Mouse (Mus musculus) Patski (cell line): Measurements from ENCODE around the gene Myo1d. TPM values are rescaled to one million over a fixed set of nuclear protein-coding genes. Genes with fewer than 3 reads are reported as not detected.

Experiments used
- ATAC-seq: fragments of 100-300 bp; one replicate; pipeline ENCODE4 v1.8.0; 2021
- CTCF ChIA-PET: fragments of 350-600 bp; sonication (Branson Sonifier 250); formaldehyde crosslinking; loops from one replicate; lab custom pipeline; 2022; ENCODE audit warnings: inconsistent platforms; lab: Charles Lee
- POLR2A ChIA-PET: fragments of 350-600 bp; sonication (Branson Sonifier 250); formaldehyde crosslinking; loops from one replicate; lab custom pipeline; 2022; ENCODE audit warnings: antibody characterized with exemption, inconsistent platforms; lab: Charles Lee
- DNase-seq: peaks from one replicate; pipeline ENCODE4 v3.0.0-alpha.2; 2011; ENCODE audit warnings: low read depth, low spot score
- H3K27me3 ChIP-seq: fragments of 371-371 bp; one replicate; pipeline ENCODE4 v1.5.1; 2021
- CTCF ChIP-seq: fragments of 100-300 bp; IDR thresholded peaks from one replicate; pipeline ENCODE4 v1.5.1; 2021
- in situ Hi-C: fragments of 300-500 bp; cut with MboI; formaldehyde crosslinking; loops from 3 replicates; pipeline ENCODE4 v1.11.1; 2018; ENCODE audit warnings: low pct_unique_long_range_greater_than_20kb, mixed read lengths
- polyA plus RNA-seq: library from polyadenylated mRNA; unstranded; gene quantifications from one replicate; pipeline ENCODE4 v1.2.3, GENCODE M21; 2021

Myo1d gene
- polyA plus RNA-seq, 1 experiment from 2014 or later = 36.9 TPM

DNA sequence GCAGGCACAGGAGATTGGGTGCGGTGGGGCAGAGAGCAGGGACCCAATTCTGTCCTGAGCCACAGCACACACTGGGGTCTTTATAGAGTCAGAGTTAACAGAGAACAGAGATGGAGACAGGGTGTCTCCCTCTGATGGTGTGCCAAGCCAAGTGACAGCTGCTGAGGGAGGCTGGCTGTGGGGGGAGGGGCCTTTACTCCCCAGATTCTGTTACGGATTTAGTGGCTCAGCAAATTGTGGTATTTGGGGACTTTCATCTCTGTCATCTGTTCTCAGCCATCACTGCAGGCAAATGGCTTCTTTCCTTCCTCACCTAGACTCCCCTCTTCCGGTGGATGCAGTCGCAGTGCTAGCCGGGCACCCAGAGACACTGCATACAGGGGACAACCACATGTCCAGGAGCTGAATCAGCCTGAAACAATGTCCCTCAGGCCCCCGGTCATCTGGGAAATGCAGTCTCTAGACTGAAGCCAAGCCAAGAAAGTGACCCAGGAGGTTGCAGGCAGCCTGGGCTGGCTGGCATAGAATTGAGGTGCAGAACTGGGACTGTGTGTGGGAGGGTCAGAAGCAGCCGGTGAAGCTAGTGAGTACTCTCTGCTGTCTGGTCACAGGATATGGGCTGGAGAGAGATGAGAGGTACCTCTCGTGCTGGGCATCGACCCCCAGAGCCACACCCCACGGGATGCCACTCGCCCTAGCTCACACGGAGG, 290.5 kb downstream of the Myo1d start:
- CTCF ChIA-PET = no interaction called here
- no peak for TF ChIP-seq CTCF
- POLR2A ChIA-PET = no interaction called here
- in situ Hi-C loops = no loop called here
- ATAC-seq (no peak), DNase-seq (no peak)
- H3K27me3 ChIP-seq = no peaks in the 10 kb centered on the region

DNA sequence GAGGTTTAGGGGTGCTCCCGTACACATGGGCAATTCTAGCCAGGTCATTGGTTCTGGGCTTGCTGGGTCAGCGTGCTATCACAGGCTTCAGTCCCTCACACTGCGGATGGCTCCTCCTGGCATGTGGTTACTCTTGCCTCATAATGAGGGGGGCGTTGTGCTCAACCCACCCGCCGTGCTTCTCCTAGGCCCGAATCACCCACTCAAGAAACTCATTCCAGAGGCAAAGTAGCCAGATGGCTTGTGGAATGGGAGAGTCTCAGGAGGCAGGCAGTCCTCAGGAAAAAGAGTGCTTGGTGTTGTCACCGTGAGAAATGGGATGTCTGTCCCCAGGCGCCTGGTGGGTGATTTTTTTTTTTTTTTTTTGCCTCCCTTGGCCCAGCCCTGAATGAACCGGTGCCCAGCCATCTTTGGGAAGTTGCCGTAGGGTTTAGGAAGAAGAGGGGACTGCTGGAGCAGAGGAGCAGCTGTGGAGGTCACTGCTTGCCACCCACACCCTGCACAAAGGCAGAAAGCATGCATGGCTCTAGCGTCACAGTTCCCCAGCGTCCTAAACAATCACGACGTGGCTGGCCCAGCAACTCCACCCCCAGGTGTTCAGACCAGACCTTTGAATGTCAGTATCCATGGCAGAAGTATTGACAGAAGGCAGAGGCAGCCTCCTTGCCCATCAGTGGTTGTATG, 291.8 kb downstream of the Myo1d start:
- no peak for DNase-seq
- ATAC-seq = no peak
- CTCF ChIA-PET = no interaction called here
- in situ Hi-C loops = no loop called here
- no peaks in the 10 kb centered on the region for H3K27me3 ChIP-seq
- POLR2A ChIA-PET = no interaction called here
- TF ChIP-seq CTCF = no peak

GRCm38 (mm10) chr11:80485622-80486206, 294.1 kb downstream of the Myo1d start:
- ChIA-PET POLR2A (no interaction called here), CTCF (no interaction called here)
- no peak for TF ChIP-seq CTCF

DNA sequence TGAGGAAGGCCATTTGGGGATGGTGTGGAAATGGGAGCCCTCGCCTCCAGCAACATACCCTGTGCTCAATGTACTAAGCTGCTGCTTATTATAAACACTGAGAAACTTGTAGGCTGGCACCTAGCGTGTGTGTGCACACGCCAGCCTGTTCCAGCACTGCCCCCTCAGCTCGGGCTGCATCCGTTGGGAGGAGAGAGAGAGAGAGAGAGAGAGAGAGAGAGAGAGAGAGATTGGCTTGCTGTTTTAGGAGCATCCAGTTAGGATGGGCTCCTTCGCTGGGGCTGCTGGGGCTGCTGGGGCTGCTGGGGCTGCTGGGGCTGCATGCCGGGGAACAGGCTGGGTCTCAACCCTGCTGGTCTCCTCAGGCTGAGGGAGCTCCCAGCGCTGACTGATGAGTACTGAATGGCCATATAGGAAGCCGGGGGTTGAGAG, 294.7 kb downstream of the Myo1d start:
- no peaks in the 10 kb centered on the region for H3K27me3 ChIP-seq
- in situ Hi-C loops = no loop called here
- ChIA-PET CTCF (no interaction called here), POLR2A (no interaction called here)
- ATAC-seq = no peak
- TF ChIP-seq CTCF = no peak
- DNase-seq = no peak

More at GRCm38 (mm10) chr11:80485622-80486206, 294.1 kb downstream of the Myo1d start:
- DNase-seq (no peak), ATAC-seq (no peak)
- in situ Hi-C loops = no loop called here
- H3K27me3 ChIP-seq = no peaks in the 10 kb centered on the region

DNA sequence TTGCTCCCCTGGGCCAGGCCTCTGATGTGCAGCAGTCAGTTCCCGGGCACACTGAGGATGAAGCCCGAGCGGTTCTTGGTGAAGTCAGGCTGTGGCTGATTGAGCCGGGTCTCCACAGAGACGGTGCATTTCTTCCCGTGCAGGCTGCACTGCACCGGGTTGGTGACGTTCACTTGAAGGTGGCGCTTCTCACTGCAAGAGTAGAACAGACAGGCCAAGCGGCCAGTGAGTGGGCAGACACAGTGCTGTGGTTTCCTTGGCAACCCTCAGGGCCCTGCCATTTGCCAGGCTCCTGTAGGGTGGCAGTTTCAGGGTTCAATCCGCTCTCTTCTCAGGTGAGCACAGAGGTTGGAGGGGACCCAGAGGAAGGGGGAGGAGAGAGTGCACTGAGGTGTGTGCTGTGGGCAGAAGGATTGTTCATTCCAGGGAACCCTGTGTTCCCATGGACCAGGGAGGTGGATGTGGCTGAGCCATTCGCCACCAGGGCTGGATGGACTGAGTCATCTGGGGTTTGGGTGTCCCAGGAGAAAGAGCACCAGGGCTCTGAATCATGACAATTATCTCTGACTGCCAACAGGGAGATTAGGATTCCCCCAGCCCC, 295.5 kb downstream of the Myo1d start:
- ChIA-PET POLR2A (no interaction called here), CTCF (no interaction called here)
- in situ Hi-C loops = no loop called here
- no peak for TF ChIP-seq CTCF
- peak; percentile 82 for ATAC-seq
- H3K27me3 ChIP-seq = no peaks in the 10 kb centered on the region
- peak; percentile 67 for DNase-seq

DNA sequence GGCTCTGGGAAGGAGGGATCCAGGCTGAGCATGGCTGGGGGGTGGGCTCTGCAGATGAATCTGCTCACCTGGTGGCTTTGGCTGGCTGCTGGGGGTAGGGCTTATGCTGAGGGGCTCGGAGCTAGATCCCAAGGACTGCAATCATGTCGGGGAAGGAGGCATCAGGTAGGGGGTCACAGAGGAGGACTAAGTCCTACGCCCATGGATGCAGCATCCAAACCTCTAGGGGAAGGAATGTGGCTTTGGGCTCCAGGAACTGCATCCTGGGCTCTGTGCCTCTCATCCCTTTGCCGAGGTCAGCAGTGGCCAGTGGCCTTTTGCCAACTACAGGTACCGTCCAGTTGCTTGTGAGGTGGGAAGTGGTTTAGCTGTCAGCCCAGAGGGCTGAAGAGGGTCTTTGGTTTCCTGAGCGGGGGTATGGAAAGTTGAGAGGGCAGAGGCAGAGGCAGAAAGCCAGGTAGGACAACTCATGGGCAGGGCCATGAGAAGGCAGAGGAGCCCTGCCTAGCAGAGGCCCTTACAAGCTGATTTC, 296.2 kb downstream of the Myo1d start:
- in situ Hi-C loops = no loop called here
- no peak for TF ChIP-seq CTCF
- DNase-seq = no peak
- POLR2A ChIA-PET = no interaction called here
- CTCF ChIA-PET = no interaction called here
- no peaks in the 10 kb centered on the region for H3K27me3 ChIP-seq
- no peak for ATAC-seq

DNA sequence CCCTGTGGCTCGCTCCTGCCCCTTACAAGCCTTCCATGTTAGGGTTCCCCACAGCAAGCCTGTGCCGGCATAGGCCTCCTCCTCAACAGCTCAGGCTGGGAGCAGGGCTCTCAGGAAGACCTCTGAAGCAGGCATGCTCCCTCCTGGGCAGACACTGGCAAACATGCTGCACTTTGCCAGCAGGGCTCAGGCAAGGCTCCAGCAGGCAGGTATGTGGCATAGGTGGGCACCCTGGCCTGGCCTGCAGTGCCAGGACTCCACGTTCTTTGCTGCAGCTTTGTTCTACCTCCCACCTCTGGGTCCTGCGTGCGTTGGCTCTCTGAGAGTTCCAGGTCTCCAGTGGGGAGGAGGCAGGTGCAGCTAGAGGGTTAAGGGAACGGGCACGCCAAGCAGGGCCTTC, 296.9 kb downstream of the Myo1d start:
- no peak for ATAC-seq
- POLR2A ChIA-PET = no interaction called here
- no peak for DNase-seq
- H3K27me3 ChIP-seq = no peaks in the 10 kb centered on the region
- no peak for TF ChIP-seq CTCF
- in situ Hi-C loops = no loop called here
- CTCF ChIA-PET = no interaction called here

DNA sequence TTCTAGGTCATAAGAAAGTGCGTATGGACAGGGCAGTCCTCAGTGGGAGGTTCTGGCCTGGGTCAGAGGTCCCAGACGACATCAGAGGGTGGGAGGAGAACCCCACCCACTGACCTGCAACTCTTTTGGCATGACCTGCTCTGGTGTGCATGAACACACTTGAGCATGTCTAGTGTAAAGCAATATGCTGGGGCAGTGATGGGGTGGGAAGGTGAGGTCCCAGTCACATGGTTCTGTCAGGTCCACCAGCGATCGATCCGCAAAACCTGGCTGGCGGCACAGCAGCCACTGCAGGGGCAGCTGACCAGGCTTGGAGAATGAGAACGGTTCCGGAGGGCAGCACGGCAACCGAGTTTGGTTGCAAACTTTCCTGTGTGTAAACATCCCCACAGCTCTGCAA, 297.5 kb downstream of the Myo1d start:
- POLR2A ChIA-PET = no interaction called here
- no peak for ATAC-seq
- H3K27me3 ChIP-seq = no peaks in the 10 kb centered on the region
- in situ Hi-C loops = no loop called here
- no peak for TF ChIP-seq CTCF
- CTCF ChIA-PET = no interaction called here
- no peak for DNase-seq

- TF ChIP-seq CTCF = no peak
- no peaks in the 10 kb centered on the region for H3K27me3 ChIP-seq
- ChIA-PET CTCF (interaction anchor here (1.5 kb wide), 1 partner anchor 42 kb away, joined by 3 read pairs; no protein-coding TSS in a partner anchor), POLR2A (no interaction called here)
- DNase-seq (no peak), ATAC-seq (no peak)
- in situ Hi-C loops = no loop called here
Observed at GRCm38 (mm10) chr11:80481409-80482050, 298.3 kb downstream of the Myo1d start.
